Mouse (Mus musculus): ENCODE results near the gene Lgals12. TPM values are rescaled to one million over a fixed set of nuclear protein-coding genes. Genes with fewer than 3 reads are reported as not detected.

Lgals12 gene
- polyA plus RNA-seq, 1 experiment from 2014 or later, result 0.64 TPM

DNA sequence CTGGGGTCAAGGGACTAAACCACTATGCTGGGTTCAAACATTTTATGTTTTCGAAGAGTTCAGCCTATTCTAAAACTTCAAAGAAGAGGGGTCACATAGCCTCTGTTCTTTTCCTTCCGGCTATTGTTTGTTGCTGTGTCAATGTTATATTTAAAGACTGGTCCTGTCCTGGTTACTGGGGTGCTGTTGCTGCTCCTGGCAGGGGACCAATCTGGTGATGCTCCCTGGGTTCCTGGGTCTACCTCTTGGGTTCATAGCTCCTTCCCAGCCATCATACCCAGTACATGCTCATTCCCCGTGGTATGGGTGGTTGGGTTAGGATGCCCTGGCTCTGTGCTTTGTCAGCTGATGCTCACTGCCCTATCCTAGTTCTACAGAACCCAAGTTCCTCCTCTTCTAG is 29.3 kb downstream of the Lgals12 start:
- Histone ChIP-seq H3K4me1 (no peaks in the 10 kb centered on the region), H3K36me3 (no peaks in the 10 kb centered on the region), H3K9me3 (no peaks in the 10 kb centered on the region), H3K4me3 (no peak overlapping the region), H3K27ac (no peak overlapping the region), H3K9ac (no peak overlapping the region), H3K27me3 (no peaks in the 10 kb centered on the region), H3K4me2 (no peak overlapping the region)
- 86% methylated on average over 3 of the region's 3 CpGs for WGBS
- no peak for ATAC-seq (ENCODE audit: insufficient number of reproducible peaks, low FRiP score, low TSS enrichment, low read depth)

DNA sequence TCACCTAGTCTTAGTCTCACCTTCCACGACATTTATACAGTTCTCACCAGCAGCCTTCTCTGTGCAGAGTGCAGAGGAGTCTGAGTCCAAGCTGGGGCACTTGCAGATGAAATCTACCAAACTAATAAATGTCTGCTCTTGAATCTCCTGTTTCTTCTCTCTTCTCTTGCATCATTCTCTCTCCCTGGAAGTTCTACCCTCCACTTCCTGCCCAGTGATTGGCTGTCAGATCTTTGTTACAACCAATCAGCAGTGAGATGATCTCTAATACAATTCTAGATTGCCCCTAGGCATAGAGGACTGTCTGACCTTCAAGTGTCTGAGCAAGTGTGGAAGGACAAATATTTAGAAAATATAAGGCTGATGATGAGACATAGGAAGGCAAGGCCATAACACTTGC is 30.8 kb downstream of the Lgals12 start:
- no peak overlapping the region for H3K4me2 ChIP-seq
- H3K4me1 ChIP-seq, result no peaks in the 10 kb centered on the region
- H3K9ac ChIP-seq, result no peak overlapping the region
- ATAC-seq (ENCODE audit: insufficient number of reproducible peaks, low FRiP score, low TSS enrichment, low read depth), result no peak
- H3K4me3 ChIP-seq, result no peak overlapping the region
- no peak overlapping the region for H3K27ac ChIP-seq
- 75% methylated on average over 1 of the region's 1 CpGs for WGBS
- H3K27me3 ChIP-seq, result no peaks in the 10 kb centered on the region
- H3K9me3 ChIP-seq, result no peaks in the 10 kb centered on the region
- H3K36me3 ChIP-seq, result no peaks in the 10 kb centered on the region

DNA sequence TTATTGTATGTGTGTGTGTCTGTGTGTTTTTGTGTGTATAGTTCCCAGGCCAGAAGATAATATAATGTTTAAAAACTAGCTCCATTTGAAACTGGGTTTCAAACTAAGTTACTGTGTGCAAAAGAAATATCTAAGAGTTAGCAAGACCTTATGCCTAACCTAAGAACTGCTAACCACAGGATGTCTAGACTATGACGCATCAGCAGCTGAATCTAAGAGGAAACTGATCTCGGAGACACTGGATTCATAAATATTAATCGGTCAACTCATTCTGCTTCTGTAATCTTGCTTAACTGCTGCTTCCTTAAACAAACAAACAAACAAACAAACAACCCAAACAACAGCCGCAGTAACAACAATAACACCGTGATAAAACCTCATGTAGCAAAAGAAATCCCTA is 37.3 kb downstream of the Lgals12 start:
- ATAC-seq (ENCODE audit: insufficient number of reproducible peaks, low FRiP score, low TSS enrichment, low read depth), result no peak
- H3K9ac ChIP-seq, result no peak overlapping the region
- 85% methylated on average over 5 of the region's 5 CpGs for WGBS
- H3K4me3 ChIP-seq, result no peak overlapping the region
- no peak overlapping the region for H3K4me2 ChIP-seq
- 0 out of 2 replicates have a peak, but pooled peaks cover 8% of the 10 kb centered on the region for H3K4me1 ChIP-seq
- H3K36me3 ChIP-seq, result no peaks in the 10 kb centered on the region
- no peak overlapping the region for H3K27ac ChIP-seq
- no peaks in the 10 kb centered on the region for H3K9me3 ChIP-seq
- H3K27me3 ChIP-seq, result no peaks in the 10 kb centered on the region

DNA sequence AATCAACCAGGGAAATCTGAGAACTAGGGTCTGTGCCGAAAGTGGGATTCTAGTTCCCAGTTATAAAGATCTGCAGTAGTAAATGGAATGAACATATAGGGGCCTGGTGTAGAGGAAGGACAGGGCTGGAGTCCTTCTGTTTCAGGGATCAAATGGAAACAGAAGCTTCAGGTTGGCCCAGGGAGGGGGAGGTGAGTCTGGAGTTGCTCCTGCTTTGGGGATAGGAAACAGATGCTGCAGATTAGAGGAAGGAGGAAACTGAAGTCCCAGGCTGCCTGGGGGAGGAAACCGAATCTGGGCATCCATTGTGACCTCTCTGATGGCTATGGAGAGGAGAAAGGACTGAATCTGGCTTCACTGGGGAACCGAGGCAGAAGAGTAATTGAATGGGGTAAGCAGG is 38.6 kb downstream of the Lgals12 start:
- Histone ChIP-seq H3K27ac (no peak overlapping the region), H3K27me3 (no peaks in the 10 kb centered on the region), H3K9ac (no peak overlapping the region), H3K9me3 (no peaks in the 10 kb centered on the region), H3K36me3 (no peaks in the 10 kb centered on the region), H3K4me3 (no peak overlapping the region), H3K4me2 (no peak overlapping the region), H3K4me1 (0 out of 2 replicates have a peak, but pooled peaks cover 8% of the 10 kb centered on the region)
- ATAC-seq (ENCODE audit: insufficient number of reproducible peaks, low FRiP score, low TSS enrichment, low read depth), result no peak
- WGBS, result 22% methylated on average over 3 of the region's 3 CpGs

DNA sequence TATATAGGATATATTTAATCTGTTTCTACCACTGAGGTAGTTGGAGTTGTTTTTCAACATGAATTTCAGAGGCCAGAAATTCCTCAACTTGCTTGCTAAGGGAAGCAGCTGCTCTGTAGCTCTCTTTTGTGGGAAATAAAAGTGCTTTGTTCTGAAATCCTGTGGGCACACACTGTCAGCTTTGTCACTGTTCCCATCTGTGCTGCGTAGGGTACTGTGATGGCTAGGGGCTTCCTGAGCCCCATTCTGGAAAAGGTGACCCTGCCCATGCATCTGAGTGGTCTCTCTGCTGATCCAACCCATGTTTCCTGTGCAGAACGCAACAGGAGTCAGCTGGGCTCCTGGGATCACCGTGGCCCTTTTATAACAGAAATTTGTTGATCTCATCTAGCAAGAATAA is 40.2 kb downstream of the Lgals12 start:
- WGBS, result 61% methylated on average over 3 of the region's 3 CpGs
- Histone ChIP-seq H3K4me1 (peaks cover 11% of the 10 kb centered on the region), H3K4me3 (no peak overlapping the region), H3K27me3 (no peaks in the 10 kb centered on the region), H3K27ac (no peak overlapping the region), H3K9ac (no peak overlapping the region), H3K9me3 (no peaks in the 10 kb centered on the region), H3K4me2 (no peak overlapping the region), H3K36me3 (no peaks in the 10 kb centered on the region)
- ATAC-seq (ENCODE audit: insufficient number of reproducible peaks, low FRiP score, low TSS enrichment, low read depth), result no peak

DNA sequence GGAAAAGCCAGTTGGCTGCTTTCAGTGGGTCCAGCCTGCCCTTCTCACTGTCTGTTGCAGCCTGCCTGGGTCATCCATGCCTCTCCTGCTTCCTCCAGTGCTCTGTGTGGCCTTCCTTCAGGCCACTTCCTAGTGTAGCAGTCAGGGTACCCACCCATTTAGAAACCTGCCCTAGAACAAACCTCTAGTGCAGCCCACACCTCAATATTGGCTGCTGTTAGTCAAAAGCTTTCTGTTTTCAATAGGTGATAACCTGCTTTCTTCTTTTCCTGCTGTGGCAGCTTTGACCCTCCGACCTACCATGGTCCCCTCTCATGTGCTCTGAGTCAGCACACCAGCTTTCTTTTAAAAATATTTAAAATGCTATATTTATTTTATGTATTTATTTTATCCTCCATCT is 42.5 kb downstream of the Lgals12 start:
- Histone ChIP-seq H3K27me3 (no peaks in the 10 kb centered on the region), H3K36me3 (no peaks in the 10 kb centered on the region), H3K4me1 (peaks cover 11% of the 10 kb centered on the region), H3K27ac (no peak overlapping the region), H3K4me3 (no peak overlapping the region), H3K9ac (no peak overlapping the region), H3K4me2 (no peak overlapping the region), H3K9me3 (no peaks in the 10 kb centered on the region)
- no peak for ATAC-seq (ENCODE audit: insufficient number of reproducible peaks, low FRiP score, low TSS enrichment, low read depth)
- 81% methylated on average over 1 of the region's 1 CpGs for WGBS

DNA sequence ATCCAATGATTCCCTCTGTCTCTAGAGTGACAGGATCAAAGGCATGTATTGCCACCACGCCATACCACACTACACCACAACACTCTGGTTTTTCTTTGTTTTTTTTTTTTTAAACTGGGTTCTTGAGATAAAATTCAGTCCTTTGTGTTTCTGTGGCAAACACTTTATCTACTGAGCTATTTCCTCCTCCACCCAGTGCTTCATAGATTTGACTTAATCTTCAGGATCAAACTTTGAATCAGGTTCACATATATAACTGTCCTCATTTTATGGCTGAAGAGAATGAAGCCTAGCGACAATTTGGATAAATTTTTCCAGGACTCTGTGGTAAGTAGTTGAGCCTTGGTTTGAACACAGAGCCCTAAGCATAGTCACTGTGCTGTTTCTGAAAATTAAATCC is 43.3 kb downstream of the Lgals12 start:
- H3K36me3 ChIP-seq, result no peaks in the 10 kb centered on the region
- ATAC-seq (ENCODE audit: insufficient number of reproducible peaks, low FRiP score, low TSS enrichment, low read depth), result no peak
- peaks cover 11% of the 10 kb centered on the region for H3K4me1 ChIP-seq
- 70% methylated on average over 2 of the region's 2 CpGs for WGBS
- no peaks in the 10 kb centered on the region for H3K27me3 ChIP-seq
- H3K9me3 ChIP-seq, result no peaks in the 10 kb centered on the region
- no peak overlapping the region for H3K9ac ChIP-seq
- H3K4me2 ChIP-seq, result no peak overlapping the region
- H3K4me3 ChIP-seq, result no peak overlapping the region
- no peak overlapping the region for H3K27ac ChIP-seq

DNA sequence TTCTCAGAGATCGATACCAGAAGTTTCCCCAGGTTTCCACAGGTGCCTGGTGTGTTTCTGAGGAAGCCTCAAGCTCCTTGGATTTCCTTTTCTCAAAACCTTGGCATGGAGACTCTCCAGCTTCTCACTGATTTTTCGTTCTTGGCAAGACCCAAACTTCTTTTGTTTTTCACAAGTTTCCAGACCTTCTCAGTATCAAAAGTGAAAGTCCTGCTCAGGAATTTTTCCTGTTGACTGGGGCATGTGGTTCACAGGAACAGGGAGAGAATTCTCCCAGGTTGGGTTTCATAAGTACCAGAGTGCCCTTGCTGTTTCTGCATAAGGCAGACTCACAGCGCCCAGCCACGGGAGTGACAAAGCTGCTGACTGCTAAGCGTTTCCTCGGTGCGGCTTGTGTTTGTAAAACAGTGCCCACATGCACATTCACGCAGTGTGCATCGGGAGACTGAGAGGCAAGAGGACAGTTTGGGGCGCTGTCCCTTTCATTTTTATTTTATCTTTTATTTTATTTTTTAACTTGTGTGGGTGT is 44.3 kb downstream of the Lgals12 start:
- no peak for ATAC-seq (ENCODE audit: insufficient number of reproducible peaks, low FRiP score, low TSS enrichment, low read depth)
- Histone ChIP-seq H3K27ac (no peak overlapping the region), H3K4me2 (no peak overlapping the region), H3K27me3 (no peaks in the 10 kb centered on the region), H3K36me3 (no peaks in the 10 kb centered on the region), H3K4me3 (no peak overlapping the region), H3K9me3 (no peaks in the 10 kb centered on the region), H3K4me1 (peaks cover 12% of the 10 kb centered on the region), H3K9ac (no peak overlapping the region)
- 58% methylated on average over 10 of the region's 10 CpGs for WGBS

DNA sequence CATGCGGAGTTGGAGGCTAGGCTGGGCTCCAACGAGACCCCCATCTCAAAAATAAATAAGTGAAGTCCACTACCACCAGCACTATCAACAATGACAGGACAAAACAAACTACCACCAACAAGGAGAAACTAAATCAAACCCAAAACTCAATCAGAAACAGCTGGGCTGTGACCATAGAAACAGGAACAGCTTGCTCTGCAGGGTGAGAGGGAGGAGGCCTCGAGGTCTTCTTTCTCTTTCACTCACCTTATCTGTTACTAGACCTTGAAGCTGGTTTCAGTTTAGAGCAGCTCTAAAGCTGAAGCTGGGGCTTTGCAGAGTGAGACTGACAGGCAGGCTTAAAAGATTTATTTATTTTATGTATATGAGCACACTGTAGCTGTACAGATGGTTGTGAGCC is 45.5 kb downstream of the Lgals12 start:
- Histone ChIP-seq H3K9ac (no peak overlapping the region), H3K27ac (no peak overlapping the region), H3K4me2 (no peak overlapping the region), H3K27me3 (no peaks in the 10 kb centered on the region), H3K4me3 (no peak overlapping the region), H3K4me1 (peaks cover 18% of the 10 kb centered on the region), H3K9me3 (no peaks in the 10 kb centered on the region), H3K36me3 (no peaks in the 10 kb centered on the region)
- WGBS, result 60% methylated on average over 3 of the region's 3 CpGs
- no peak for ATAC-seq (ENCODE audit: insufficient number of reproducible peaks, low FRiP score, low TSS enrichment, low read depth)

DNA sequence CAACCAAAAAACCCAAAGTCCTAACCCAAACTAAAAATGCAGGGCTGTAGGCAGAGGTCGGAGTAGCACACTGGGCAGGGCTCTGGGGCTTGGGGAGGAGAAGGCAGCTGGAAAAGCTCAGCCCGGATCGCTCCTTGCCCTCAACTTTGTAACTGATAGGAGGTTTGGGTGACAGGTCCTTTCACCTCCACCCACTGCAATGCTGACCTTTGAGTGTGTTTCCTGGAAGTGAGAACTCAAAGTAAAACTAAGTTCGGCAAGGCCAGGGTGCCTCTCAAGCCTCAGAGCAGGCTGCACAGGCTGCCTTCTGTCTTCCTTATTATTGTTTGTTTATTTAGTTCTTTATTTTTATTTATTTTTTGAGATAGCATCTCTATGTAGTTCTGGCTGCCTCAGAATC is 47.0 kb downstream of the Lgals12 start:
- no peak for ATAC-seq (ENCODE audit: insufficient number of reproducible peaks, low FRiP score, low TSS enrichment, low read depth)
- Histone ChIP-seq H3K4me2 (no peak overlapping the region), H3K27ac (no peak overlapping the region), H3K36me3 (no peaks in the 10 kb centered on the region), H3K9me3 (no peaks in the 10 kb centered on the region), H3K4me1 (peaks cover 18% of the 10 kb centered on the region), H3K27me3 (no peaks in the 10 kb centered on the region), H3K9ac (no peak overlapping the region), H3K4me3 (no peak overlapping the region)
- 81% methylated on average over 4 of the region's 4 CpGs for WGBS

DNA sequence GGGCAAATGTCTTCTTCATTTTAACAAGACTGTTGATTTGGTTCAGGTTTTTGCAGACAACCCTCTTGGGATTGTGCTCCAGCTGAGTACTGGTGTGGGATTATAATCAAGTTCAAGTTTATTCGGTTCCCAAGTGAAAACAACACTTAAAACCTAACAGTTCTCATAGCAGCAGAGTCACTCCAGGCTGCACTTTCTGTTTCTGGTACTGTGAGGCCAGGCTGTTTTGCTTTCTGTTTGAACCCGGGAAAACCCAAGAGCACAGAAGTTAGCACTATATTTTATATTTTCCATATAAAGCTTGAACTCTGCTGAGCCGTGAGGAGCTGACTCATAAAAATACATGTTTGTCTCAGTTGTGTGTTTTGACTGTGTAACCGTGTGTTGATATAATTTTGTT is 48.3 kb downstream of the Lgals12 start:
- Histone ChIP-seq H3K27me3 (no peaks in the 10 kb centered on the region), H3K9me3 (no peaks in the 10 kb centered on the region), H3K4me2 (peak overlapping the region; percentile 74; the same call in 1 of the 2 replicates), H3K36me3 (no peaks in the 10 kb centered on the region), H3K9ac (no peak overlapping the region), H3K4me3 (peak overlapping the region; percentile 43; the same call in 1 of the 2 replicates), H3K4me1 (peaks cover 18% of the 10 kb centered on the region), H3K27ac (no peak overlapping the region)
- WGBS, result 46% methylated on average over 4 of the region's 4 CpGs
- ATAC-seq (ENCODE audit: insufficient number of reproducible peaks, low FRiP score, low TSS enrichment, low read depth), result no peak

DNA sequence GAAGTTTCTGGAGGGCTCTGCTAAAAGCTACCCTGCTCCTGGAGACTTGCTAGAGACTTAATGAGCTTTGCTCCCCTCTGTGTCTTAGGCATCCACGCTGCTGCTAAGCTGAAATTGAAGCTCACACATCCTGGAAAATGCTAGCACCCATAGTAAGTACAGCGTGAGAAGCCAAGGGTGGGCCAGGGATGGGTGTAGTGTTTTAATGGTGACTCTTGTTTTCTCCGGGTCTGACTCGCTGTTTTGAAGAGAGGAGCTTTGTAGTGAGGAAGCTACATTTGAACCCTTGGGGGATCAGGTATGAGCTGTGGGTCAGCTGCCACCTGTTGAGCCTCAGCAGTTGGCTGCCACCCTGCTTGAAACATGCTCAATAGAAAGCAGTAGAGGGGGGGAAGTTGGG is 49.1 kb downstream of the Lgals12 start:
- H3K36me3 ChIP-seq, result no peaks in the 10 kb centered on the region
- peak overlapping the region; percentile 74 for H3K4me2 ChIP-seq
- no peaks in the 10 kb centered on the region for H3K27me3 ChIP-seq
- 12% methylated on average over 4 of the region's 4 CpGs for WGBS
- H3K9me3 ChIP-seq, result no peaks in the 10 kb centered on the region
- H3K9ac ChIP-seq, result 0 out of 2 replicates have a peak overlapping the region, but pooled peaks have one; percentile 31
- H3K4me3 ChIP-seq, result peak overlapping the region; percentile 43
- no peak for ATAC-seq (ENCODE audit: insufficient number of reproducible peaks, low FRiP score, low TSS enrichment, low read depth)
- no peak overlapping the region for H3K27ac ChIP-seq
- H3K4me1 ChIP-seq, result peaks cover 18% of the 10 kb centered on the region

DNA sequence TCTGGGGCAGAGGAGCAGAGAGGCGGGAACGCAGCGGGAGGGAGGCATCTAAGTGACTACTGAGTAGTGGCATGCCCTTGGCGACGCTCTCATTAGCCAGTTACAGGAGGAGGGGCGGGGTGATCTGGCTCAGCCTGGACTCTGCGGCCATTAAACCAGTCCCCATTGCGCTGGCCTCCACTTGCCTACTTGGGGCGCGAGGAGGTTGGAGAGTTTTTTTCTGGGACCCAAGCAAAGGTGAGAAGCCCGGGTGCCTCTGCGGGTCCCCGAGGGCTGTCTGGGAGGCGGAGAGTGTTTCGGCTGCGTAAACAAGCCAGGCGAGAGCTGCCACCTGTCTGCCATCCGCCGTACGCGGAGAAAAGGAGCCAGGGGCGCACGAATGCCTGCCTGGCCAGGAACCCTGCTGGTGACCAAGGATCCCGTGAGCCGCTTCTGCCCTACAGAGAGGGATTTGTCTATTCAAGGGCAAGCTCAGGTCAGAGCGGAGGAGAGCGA is 49.6 kb downstream of the Lgals12 start, which contains the start of gene Pla2g16:
Pla2g16 (plus strand) TSS at position 132 of the 495 bp plus-strand sequence.
- Histone ChIP-seq H3K36me3 (no peaks in the 10 kb centered on the region), H3K4me2 (peak within 1 kb of the TSS; percentile 74), H3K27ac (no peak within 1 kb of the TSS), H3K4me3 (peak within 1 kb of the TSS; percentile 43), H3K27me3 (no peaks in the 10 kb centered on the region), H3K9ac (peak within 1 kb of the TSS; percentile 31; the same call in 1 of the 2 replicates), H3K9me3 (no peaks in the 10 kb centered on the region), H3K4me1 (peaks cover 18% of the 10 kb centered on the region)
- WGBS, result 2% methylated on average over 27 of the region's 27 CpGs
- 0 out of 2 replicates have a peak, but pooled peaks have one; percentile 67 for ATAC-seq (ENCODE audit: insufficient number of reproducible peaks, low FRiP score, low TSS enrichment, low read depth)

Data from limb, embryonic 15.5 days (tissue).